Mouse (Mus musculus): ENCODE results near the gene Noc2l. TPM values are rescaled to one million over a fixed set of nuclear protein-coding genes. Genes with fewer than 3 reads are reported as not detected.

Gene Noc2l
- polyA plus RNA-seq, 1 experiment from 2014 or later, result 86.5 TPM

- ATAC-seq, result no peak
Measured at GRCm38 (mm10) chr4:156252619-156253018, 16.8 kb downstream of the Noc2l start.

GRCm38 (mm10) chr4:156253043-156253442 is 17.2 kb downstream of the Noc2l start:
- no peaks in the 10 kb centered on the region for H3K9me3 ChIP-seq
- ATAC-seq, result peak; percentile 63; the same call in 1 of the 2 replicates
- H3K9ac ChIP-seq, result no peak overlapping the region
- peaks cover 12% of the 10 kb centered on the region for H3K4me1 ChIP-seq (replicated peaks)
- H3K36me3 ChIP-seq, result peaks cover 11% of the 10 kb centered on the region; the same call in 1 of the 2 replicates
- 44% methylated on average over 7 of the region's 7 CpGs for WGBS
- no peak overlapping the region for H3K4me3 ChIP-seq (replicated peaks)
- no peak overlapping the region for H3K27ac ChIP-seq
- H3K27me3 ChIP-seq (replicated peaks), result peaks cover 31% of the 10 kb centered on the region
- H3K4me2 ChIP-seq (replicated peaks), result no peak overlapping the region

More at GRCm38 (mm10) chr4:156252619-156253018, 16.8 kb downstream of the Noc2l start:
- H3K4me1 ChIP-seq (replicated peaks), result peaks cover 12% of the 10 kb centered on the region
- no peak overlapping the region for H3K27ac ChIP-seq
- 40% methylated on average over 3 of the region's 3 CpGs for WGBS
- no peaks in the 10 kb centered on the region for H3K9me3 ChIP-seq
- no peak overlapping the region for H3K9ac ChIP-seq
- peaks cover 31% of the 10 kb centered on the region for H3K27me3 ChIP-seq (replicated peaks)
- H3K4me2 ChIP-seq (replicated peaks), result no peak overlapping the region
- H3K36me3 ChIP-seq, result peaks cover 15% of the 10 kb centered on the region
- H3K4me3 ChIP-seq (replicated peaks), result no peak overlapping the region

GRCm38 (mm10) chr4:156254361-156255077 is 18.7 kb downstream of the Noc2l start:
- H3K27me3 ChIP-seq (replicated peaks), result peaks cover 31% of the 10 kb centered on the region
- no peaks in the 10 kb centered on the region for H3K9me3 ChIP-seq
- peak; percentile 60 for ATAC-seq
- 3% methylated on average over 30 of the region's 30 CpGs for WGBS
- H3K9ac ChIP-seq, result no peak overlapping the region
- H3K36me3 ChIP-seq, result no peaks in the 10 kb centered on the region
- H3K27ac ChIP-seq, result no peak overlapping the region
- H3K4me1 ChIP-seq (replicated peaks), result peaks cover 12% of the 10 kb centered on the region
- peak overlapping the region; percentile 12; the same call in 1 of the 2 replicates for H3K4me3 ChIP-seq (replicated peaks)
- H3K4me2 ChIP-seq (replicated peaks), result peak overlapping the region; percentile 45

GRCm38 (mm10) chr4:156255078-156255839 is 19.4 kb downstream of the Noc2l start, which contains the start of gene Samd11:
TSS of gene Samd11 (minus strand) at chr4:156255657.
- ATAC-seq, result peak; percentile 53; the same call in 1 of the 2 replicates
- peak within 1 kb of the TSS; percentile 12; the same call in 1 of the 2 replicates for H3K4me3 ChIP-seq (replicated peaks)
- 6% methylated on average over 26 of the region's 26 CpGs for WGBS
- H3K4me2 ChIP-seq (replicated peaks), result peak within 1 kb of the TSS; percentile 45
- peaks cover 12% of the 10 kb centered on the region for H3K4me1 ChIP-seq (replicated peaks)
- H3K36me3 ChIP-seq, result no peaks in the 10 kb centered on the region
- H3K27me3 ChIP-seq (replicated peaks), result peaks cover 31% of the 10 kb centered on the region
- H3K27ac ChIP-seq, result no peak within 1 kb of the TSS
- no peak within 1 kb of the TSS for H3K9ac ChIP-seq
- H3K9me3 ChIP-seq, result no peaks in the 10 kb centered on the region

Other genes starting within 250 kb of the Noc2l start
- gene B3galt6, start 243.4 kb upstream of the Noc2l start, polyA plus RNA-seq (2015; fragmentation: Nextera tagmentation; extraction: Ambion mirVana), result 13.4 and 14.0 TPM in 2 replicates
- gene Sdf4, start 243.1 kb upstream of the Noc2l start, polyA plus RNA-seq (2015; fragmentation: Nextera tagmentation; extraction: Ambion mirVana), result 154 and 166 TPM in 2 replicates
- gene Tnfrsf4, start 222.2 kb upstream of the Noc2l start, polyA plus RNA-seq (2015; fragmentation: Nextera tagmentation; extraction: Ambion mirVana), result 0.49 and 0.52 TPM in 2 replicates
- gene Tnfrsf18, start 209.8 kb upstream of the Noc2l start, polyA plus RNA-seq (2015; fragmentation: Nextera tagmentation; extraction: Ambion mirVana), result 1.1 and 1.6 TPM in 2 replicates
- 3.1 and 3.9 TPM in 2 replicates for gene Ttll10, start 176.6 kb upstream of the Noc2l start, polyA plus RNA-seq (2015; fragmentation: Nextera tagmentation; extraction: Ambion mirVana)
- gene 9430015G10Rik, start 126.0 kb upstream of the Noc2l start, polyA plus RNA-seq (2015; fragmentation: Nextera tagmentation; extraction: Ambion mirVana), result 22.2 and 22.8 TPM in 2 replicates
- gene Rnf223, start 105.5 kb upstream of the Noc2l start, polyA plus RNA-seq (2015; fragmentation: Nextera tagmentation; extraction: Ambion mirVana), result 0.06 and 0.18 TPM in 2 replicates
- gene Agrn, start 38.5 kb upstream of the Noc2l start, polyA plus RNA-seq (2015; fragmentation: Nextera tagmentation; extraction: Ambion mirVana), result 52.1 and 56.5 TPM in 2 replicates
- 1.8 and 2.0 TPM in 2 replicates for gene Isg15, start 35.2 kb upstream of the Noc2l start, polyA plus RNA-seq (2015; fragmentation: Nextera tagmentation; extraction: Ambion mirVana)
- gene AW011738, start 32.7 kb upstream of the Noc2l start, polyA plus RNA-seq (2015; fragmentation: Nextera tagmentation; extraction: Ambion mirVana), result 2.1 and 2.2 TPM in 2 replicates
- 0.40 and 0.51 TPM in 2 replicates for gene Perm1, start 20.1 kb upstream of the Noc2l start, polyA plus RNA-seq (2015; fragmentation: Nextera tagmentation; extraction: Ambion mirVana)
- 12.6 and 14.8 TPM in 2 replicates for gene Plekhn1, start 1.2 kb upstream of the Noc2l start, polyA plus RNA-seq (2015; fragmentation: Nextera tagmentation; extraction: Ambion mirVana)
- 0.69 and 1.00 TPM in 2 replicates for gene Samd11, start 19.6 kb downstream of the Noc2l start, polyA plus RNA-seq (2015; fragmentation: Nextera tagmentation; extraction: Ambion mirVana)
- not detected in 2 replicates for gene Vmn2r-ps159, start 95.1 kb downstream of the Noc2l start, polyA plus RNA-seq (2015; fragmentation: Nextera tagmentation; extraction: Ambion mirVana)